Mouse (Mus musculus): Measurements from ENCODE around the gene Cela3b. TPM values are rescaled to one million over a fixed set of nuclear protein-coding genes. Genes with fewer than 3 reads are reported as not detected.

The Cela3b gene
- total RNA-seq (2014; rRNA removed) = not detected in 2 replicates
- not detected in 2 replicates for polyA plus RNA-seq (2015; fragmentation: Nextera tagmentation; extraction: Ambion mirVana)

DNA sequence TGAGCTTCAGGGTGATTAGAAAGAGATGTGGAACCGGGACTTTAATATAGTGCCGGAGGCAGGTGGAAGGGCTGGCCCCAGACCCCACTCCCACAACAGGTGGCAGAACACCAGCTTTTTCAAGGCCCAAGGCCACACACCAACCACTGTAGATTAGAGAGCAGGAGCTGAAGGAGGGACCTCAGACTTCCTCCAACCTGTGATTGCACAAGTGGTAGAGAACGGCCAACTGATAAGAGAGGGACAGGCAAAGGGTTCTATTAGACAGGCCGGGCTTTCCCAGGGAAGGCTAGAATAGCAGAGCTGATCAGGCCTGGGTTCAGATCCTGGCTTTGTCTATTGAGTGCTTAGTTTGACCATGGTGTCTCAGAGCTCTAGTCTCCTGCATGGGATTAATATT is at the start of gene Cela3b:
TSS of gene Cela3b (minus strand) at position 39 of the 400 bp plus-strand sequence.
- TF ChIP-seq CTCF (IDR thresholded peaks at IDR 0.05) = no peak
- no peak within 1 kb of the TSS for H3K9ac ChIP-seq (replicated peaks; ENCODE audit: low read length, poor library complexity, severe bottlenecking)
- DNase-seq (ENCODE audit: low spot score) = no peak
- H3K27ac ChIP-seq (ENCODE audit: low read depth, low read length) = no peak within 1 kb of the TSS
- no peak within 1 kb of the TSS for H3K4me2 ChIP-seq (ENCODE audit: low read depth, low read length, poor library complexity, severe bottlenecking)
- no peaks in the 10 kb centered on the region for H3K36me3 ChIP-seq (ENCODE audit: insufficient read depth, low read length)
- no peak for ATAC-seq (ENCODE audit: low FRiP score)
- 90% methylated on average over 4 of the region's 4 CpGs for WGBS
- H3K9me3 ChIP-seq (ENCODE audit: low read length) = no peaks in the 10 kb centered on the region
- H3K4me1 ChIP-seq (ENCODE audit: insufficient read depth, low read length) = no peaks in the 10 kb centered on the region
- H3K27me3 ChIP-seq (ENCODE audit: insufficient read depth, low read length) = no peaks in the 10 kb centered on the region
- H3K4me3 ChIP-seq (ENCODE audit: low read depth, low read length) = no peak within 1 kb of the TSS

DNA sequence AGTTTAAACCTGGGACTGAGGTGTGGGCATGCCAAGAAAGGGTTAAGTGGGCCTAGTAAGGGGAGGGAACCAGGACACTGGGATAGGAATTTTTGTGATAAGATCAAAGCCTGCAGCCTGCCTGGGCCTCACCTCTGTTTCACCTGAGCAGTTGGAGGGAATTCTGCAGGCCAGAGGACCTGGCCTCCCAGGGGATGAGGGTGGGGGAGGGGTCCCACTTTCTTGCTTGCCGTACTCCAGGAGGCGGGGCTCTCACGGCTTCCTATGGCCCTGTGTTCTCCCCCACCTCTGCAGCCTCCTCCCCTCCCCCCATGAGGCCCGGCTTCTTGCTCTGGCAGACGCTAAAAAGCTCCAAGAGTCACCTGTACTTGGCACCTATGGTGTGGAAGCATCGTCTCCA is 49.4 kb upstream of the Cela3b start:
- Histone ChIP-seq H3K9me3 (ENCODE audit: low read length) (no peaks in the 10 kb centered on the region), H3K4me2 (ENCODE audit: low read depth, low read length, poor library complexity, severe bottlenecking) (no peak overlapping the region), H3K36me3 (ENCODE audit: insufficient read depth, low read length) (no peaks in the 10 kb centered on the region), H3K27me3 (ENCODE audit: insufficient read depth, low read length) (no peaks in the 10 kb centered on the region), H3K4me1 (ENCODE audit: insufficient read depth, low read length) (no peaks in the 10 kb centered on the region), H3K4me3 (ENCODE audit: low read depth, low read length) (no peak overlapping the region), H3K9ac (replicated peaks; ENCODE audit: low read length, poor library complexity, severe bottlenecking) (no peak overlapping the region), H3K27ac (ENCODE audit: low read depth, low read length) (no peak overlapping the region)
- DNase-seq (ENCODE audit: low spot score) (no peak), ATAC-seq (ENCODE audit: low FRiP score) (no peak)
- no peak for TF ChIP-seq CTCF (IDR thresholded peaks at IDR 0.05)
- WGBS = 17% methylated on average over 6 of the region's 6 CpGs

DNA sequence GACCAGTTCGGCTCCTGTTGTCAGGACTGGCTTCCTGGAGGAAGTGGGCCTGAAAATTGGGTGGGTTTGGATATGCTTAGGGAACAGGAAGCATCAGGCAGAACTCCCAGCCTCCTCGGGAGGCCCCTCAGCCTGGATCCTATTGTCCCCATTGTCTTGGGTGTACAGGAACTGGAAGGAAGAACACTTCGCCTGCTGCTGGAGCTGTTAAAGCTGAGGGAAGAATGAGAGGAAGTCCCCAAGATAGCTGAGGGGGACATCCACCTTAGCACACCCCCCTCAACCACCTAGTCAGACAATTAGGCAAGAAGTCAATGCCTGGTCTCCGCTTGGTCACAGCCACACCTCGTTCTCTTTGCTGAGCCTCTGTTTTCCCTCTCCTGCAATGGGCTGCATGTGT is 48.0 kb upstream of the Cela3b start:
- H3K9me3 ChIP-seq (ENCODE audit: low read length) = no peaks in the 10 kb centered on the region
- no peak overlapping the region for H3K4me3 ChIP-seq (ENCODE audit: low read depth, low read length)
- no peaks in the 10 kb centered on the region for H3K27me3 ChIP-seq (ENCODE audit: insufficient read depth, low read length)
- DNase-seq (ENCODE audit: low spot score) (no peak), ATAC-seq (ENCODE audit: low FRiP score) (no peak)
- no peak overlapping the region for H3K4me2 ChIP-seq (ENCODE audit: low read depth, low read length, poor library complexity, severe bottlenecking)
- no peak overlapping the region for H3K27ac ChIP-seq (ENCODE audit: low read depth, low read length)
- H3K9ac ChIP-seq (replicated peaks; ENCODE audit: low read length, poor library complexity, severe bottlenecking) = no peak overlapping the region
- TF ChIP-seq CTCF (IDR thresholded peaks at IDR 0.05) = no peak
- no peaks in the 10 kb centered on the region for H3K36me3 ChIP-seq (ENCODE audit: insufficient read depth, low read length)
- WGBS = 57% methylated on average over 5 of the region's 5 CpGs
- no peaks in the 10 kb centered on the region for H3K4me1 ChIP-seq (ENCODE audit: insufficient read depth, low read length)

DNA sequence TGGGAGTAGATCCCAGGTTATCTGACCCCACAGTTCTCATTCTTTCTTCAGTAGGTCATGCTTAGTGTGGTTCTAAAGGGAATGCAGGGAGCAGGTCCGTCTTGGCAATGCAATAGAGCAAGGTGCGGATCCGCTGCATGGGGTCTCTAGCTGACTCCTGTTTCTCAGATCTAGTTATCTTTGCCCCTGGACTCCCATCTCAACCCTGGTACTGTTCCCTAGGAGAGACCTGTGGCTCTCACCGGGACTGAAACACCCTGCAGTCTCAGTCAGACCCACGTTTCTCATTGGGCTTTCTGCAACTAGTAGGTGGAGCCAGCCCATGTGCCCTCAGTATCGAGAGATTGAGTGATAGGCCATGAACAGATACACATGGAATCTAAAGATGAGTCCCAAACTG is 47.3 kb upstream of the Cela3b start:
- H3K9me3 ChIP-seq (ENCODE audit: low read length) = no peaks in the 10 kb centered on the region
- no peaks in the 10 kb centered on the region for H3K4me1 ChIP-seq (ENCODE audit: insufficient read depth, low read length)
- H3K4me3 ChIP-seq (ENCODE audit: low read depth, low read length) = no peak overlapping the region
- no peak for DNase-seq (ENCODE audit: low spot score)
- no peak for ATAC-seq (ENCODE audit: low FRiP score)
- H3K27me3 ChIP-seq (ENCODE audit: insufficient read depth, low read length) = no peaks in the 10 kb centered on the region
- H3K4me2 ChIP-seq (ENCODE audit: low read depth, low read length, poor library complexity, severe bottlenecking) = no peak overlapping the region
- no peaks in the 10 kb centered on the region for H3K36me3 ChIP-seq (ENCODE audit: insufficient read depth, low read length)
- 62% methylated on average over 6 of the region's 6 CpGs for WGBS
- TF ChIP-seq CTCF (IDR thresholded peaks at IDR 0.05) = no peak
- no peak overlapping the region for H3K27ac ChIP-seq (ENCODE audit: low read depth, low read length)
- H3K9ac ChIP-seq (replicated peaks; ENCODE audit: low read length, poor library complexity, severe bottlenecking) = no peak overlapping the region

DNA sequence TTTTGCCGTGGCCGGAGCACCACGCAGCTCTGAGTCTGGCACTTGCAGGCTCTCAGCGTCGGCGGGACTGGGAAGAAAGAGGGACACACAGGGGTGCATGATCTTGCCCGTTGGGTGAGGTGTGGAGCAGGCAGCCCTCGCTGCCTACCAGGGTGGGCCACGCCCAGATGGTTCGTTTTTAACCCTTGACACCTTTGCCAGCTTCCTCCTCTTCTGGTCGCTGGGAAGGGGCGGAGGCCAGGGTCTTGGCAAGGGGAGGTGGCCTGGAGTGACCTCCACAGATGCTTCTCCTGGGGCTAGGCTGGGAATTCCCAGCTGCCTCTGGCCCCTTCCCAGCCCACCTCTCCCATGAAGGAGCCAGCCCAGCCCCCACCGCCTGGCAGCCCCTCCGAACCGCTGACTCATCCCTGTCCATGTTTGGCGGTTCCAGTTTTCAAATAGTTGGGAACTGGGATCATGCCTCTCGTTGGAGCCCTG is 46.5 kb upstream of the Cela3b start:
- no peak for DNase-seq (ENCODE audit: low spot score)
- Histone ChIP-seq H3K9ac (replicated peaks; ENCODE audit: low read length, poor library complexity, severe bottlenecking) (no peak overlapping the region), H3K4me1 (ENCODE audit: insufficient read depth, low read length) (no peaks in the 10 kb centered on the region), H3K4me3 (ENCODE audit: low read depth, low read length) (no peak overlapping the region), H3K27ac (ENCODE audit: low read depth, low read length) (no peak overlapping the region), H3K36me3 (ENCODE audit: insufficient read depth, low read length) (no peaks in the 10 kb centered on the region), H3K27me3 (ENCODE audit: insufficient read depth, low read length) (no peaks in the 10 kb centered on the region), H3K4me2 (ENCODE audit: low read depth, low read length, poor library complexity, severe bottlenecking) (no peak overlapping the region), H3K9me3 (ENCODE audit: low read length) (no peaks in the 10 kb centered on the region)
- TF ChIP-seq CTCF (IDR thresholded peaks at IDR 0.05) = no peak
- no peak for ATAC-seq (ENCODE audit: low FRiP score)
- 28% methylated on average over 17 of the region's 17 CpGs for WGBS

DNA sequence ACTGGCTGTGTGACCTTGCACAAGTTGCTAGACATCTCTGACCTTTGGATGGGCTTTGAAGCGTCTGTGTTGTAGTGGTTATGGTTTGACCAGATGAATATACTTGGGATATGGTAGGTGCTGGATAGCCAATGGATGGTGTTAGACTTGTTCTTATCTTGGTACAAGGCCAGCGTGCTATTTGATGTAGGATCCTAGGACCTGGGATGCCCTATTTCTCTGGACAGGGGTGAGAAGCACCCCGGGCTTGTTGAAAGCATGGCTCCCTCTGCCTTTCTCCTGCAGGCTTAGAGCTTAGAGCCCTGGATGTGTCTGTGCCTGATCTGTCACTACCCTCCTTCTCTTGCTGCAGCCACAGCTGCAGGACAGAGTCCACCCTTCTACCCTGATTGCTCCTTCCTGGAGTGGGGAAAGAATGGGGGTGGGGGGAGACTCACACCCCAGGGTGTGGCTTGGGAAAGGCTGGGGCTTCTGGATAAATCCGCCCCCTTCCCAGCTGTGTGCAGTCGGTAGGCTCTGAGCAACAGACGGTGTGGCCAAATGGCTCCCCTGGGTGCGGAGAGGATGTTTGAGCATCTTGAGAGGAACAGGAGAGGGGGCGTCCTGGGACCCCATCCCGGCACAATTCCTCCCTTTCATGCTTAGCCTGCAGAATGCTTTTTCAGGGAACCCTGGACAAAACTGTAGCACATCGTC is 45.9 kb upstream of the Cela3b start:
- no peak overlapping the region for H3K9ac ChIP-seq (replicated peaks; ENCODE audit: low read length, poor library complexity, severe bottlenecking)
- DNase-seq (ENCODE audit: low spot score) (no peak), ATAC-seq (ENCODE audit: low FRiP score) (no peak)
- H3K4me3 ChIP-seq (ENCODE audit: low read depth, low read length) = no peak overlapping the region
- no peaks in the 10 kb centered on the region for H3K4me1 ChIP-seq (ENCODE audit: insufficient read depth, low read length)
- H3K27me3 ChIP-seq (ENCODE audit: insufficient read depth, low read length) = no peaks in the 10 kb centered on the region
- H3K4me2 ChIP-seq (ENCODE audit: low read depth, low read length, poor library complexity, severe bottlenecking) = no peak overlapping the region
- TF ChIP-seq CTCF (IDR thresholded peaks at IDR 0.05) = no peak
- H3K36me3 ChIP-seq (ENCODE audit: insufficient read depth, low read length) = no peaks in the 10 kb centered on the region
- H3K9me3 ChIP-seq (ENCODE audit: low read length) = no peaks in the 10 kb centered on the region
- no peak overlapping the region for H3K27ac ChIP-seq (ENCODE audit: low read depth, low read length)
- 41% methylated on average over 10 of the region's 10 CpGs for WGBS

All from midbrain, postnatal 0 days (tissue).